Mouse (Mus musculus) c-Kit-positive CD71-positive TER-119-negative erythroid progenitor cells, embryonic 14.5 days (primary cell): Measurements from ENCODE around the gene Mfsd5.

Experiments
- DNase-seq: peaks from one replicate; pipeline ENCODE4 v3.0.0-alpha.2; 2013; ENCODE audit warnings: low read depth

Mfsd5 gene

DNA sequence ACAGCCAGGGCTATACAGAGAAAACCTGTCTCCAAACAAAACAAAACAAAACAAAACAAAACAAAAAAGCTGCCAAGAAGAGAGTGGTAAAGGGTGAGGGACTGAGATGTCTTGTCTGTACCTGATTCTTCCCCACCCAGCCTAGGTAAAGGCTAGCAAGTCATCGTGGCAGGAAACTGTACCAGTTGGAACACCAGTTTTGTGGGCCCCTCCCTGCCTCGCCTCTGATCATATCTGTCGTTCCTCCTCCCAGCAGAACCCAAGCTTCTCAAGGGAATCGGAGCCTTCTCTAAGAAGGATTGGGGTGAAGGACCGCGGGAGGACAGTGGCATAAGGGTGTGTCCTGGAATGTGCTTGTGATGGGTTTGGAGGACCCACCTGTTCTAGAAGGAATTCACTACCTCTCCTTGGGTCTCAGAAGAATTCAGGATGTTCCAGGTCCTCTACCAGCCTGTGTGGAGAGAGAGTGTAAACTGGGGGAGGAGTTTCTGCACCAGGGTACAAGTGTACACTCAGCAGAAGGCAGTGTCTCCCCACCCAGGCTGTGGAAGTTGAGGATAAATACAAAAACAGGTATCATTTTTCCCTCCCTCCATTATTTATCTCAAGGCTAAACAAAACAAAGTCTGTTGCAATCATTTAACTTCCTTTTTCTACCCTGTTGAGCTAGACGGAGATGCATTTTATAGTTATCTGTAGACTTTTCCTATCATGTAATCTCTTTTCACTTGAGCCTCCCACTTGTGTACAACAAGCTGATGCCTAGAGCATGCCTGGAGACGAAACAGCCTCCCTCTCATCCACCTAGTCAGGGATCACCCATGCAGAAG lies 3.4 kb downstream of the Mfsd5 start:
- DNase-seq, result peak; percentile 34

GRCm38 (mm10) chr15:102283648-102284047 lies 4.4 kb downstream of the Mfsd5 start:
- DNase-seq, result no peak

GRCm38 (mm10) chr15:102287395-102287794 lies 8.1 kb downstream of the Mfsd5 start:
- peak; percentile 54 for DNase-seq

DNA sequence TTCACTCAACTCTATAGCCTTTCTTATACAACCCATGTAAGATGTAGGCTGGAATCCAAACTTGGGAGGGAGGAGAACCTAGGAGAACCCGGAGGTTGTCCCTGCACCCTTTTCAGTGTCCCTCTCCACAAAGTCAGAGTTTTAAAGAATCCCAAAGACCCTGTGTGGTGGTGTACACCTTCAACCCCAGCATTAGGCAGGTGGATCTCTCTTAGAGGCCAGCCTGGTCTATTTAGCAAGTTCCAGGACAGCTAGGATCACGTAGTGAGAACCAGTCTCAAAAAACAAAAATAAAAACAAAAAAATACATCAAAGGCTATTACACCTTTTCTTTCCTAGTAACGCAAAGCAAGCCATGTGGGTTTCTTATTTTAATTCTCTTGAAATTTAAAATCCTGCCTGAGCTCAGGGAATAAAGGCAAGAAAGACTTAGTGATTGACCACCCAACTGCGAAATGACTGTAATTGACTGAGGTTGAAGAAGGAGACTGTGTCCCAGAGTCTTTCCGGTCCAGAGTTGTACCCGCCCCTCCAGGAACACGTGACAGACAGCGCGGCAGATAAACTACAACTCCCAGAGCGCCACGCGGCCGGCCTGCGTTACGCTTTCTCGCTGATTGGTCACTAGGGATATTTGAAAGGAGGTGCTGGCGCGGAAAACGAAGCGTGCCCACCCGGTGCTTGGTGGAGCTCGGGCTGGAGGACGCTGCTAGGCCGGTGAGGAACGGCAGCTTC lies 16.5 kb downstream of the Mfsd5 start, which contains the start of gene Espl1:
TSS of gene Espl1 (plus strand) at position 634 of the 735 bp plus-strand sequence.
- peak; percentile 95 for DNase-seq

DNA sequence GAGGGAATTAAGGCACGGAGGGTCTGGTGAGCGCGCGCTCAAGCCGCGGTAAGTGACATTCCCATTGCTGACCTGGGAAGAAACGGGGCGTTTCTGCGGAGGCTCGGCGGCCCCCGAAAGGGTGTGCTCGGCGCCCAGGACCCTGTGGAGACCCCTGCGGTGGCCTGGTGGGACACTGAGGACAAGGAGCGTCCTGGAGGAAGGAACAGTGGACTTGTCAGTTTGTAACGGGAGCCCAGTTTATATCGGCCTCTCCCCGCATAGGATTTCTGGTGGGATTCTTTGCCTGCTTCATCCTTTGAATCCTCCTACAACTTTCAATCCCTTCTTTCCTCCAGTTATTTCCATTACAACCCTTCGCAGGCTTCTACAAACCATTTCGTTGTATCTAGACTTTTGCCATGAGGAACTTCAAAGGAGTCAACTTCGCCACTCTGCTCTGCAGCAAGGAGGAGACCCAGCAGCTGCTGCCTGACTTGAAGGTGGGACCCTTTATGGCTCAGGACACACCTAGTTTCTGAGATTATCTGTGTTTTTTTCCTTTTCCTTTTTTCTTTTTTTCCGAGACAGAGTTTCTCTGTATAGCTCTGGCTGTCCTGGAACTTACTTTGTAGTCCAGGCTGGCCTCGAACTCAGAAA lies 17.2 kb downstream of the Mfsd5 start:
- no peak for DNase-seq

DNA sequence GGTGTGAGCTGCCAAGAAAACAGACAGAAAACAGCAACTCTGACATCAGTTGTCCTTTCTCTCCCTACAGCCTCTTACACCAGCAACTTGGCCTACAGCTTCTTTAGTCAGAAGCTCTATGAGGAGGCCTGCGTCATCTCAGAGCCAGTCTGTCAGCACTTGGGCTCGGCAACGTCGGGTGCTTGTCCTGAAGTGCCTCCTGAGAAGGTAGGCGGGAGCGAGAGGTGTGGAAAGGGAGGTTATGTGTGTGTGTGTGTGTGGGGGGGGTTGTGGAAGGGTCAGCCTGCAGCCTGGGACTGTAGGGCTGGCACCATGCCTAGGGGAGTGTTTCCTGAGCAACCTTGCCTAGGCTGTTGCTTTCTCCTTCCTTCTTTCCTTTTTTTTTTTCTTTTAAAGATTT lies 23.3 kb downstream of the Mfsd5 start:
- no peak for DNase-seq

- DNase-seq, result no peak
Measured at GRCm38 (mm10) chr15:102308717-102309116, 29.5 kb downstream of the Mfsd5 start.

DNA sequence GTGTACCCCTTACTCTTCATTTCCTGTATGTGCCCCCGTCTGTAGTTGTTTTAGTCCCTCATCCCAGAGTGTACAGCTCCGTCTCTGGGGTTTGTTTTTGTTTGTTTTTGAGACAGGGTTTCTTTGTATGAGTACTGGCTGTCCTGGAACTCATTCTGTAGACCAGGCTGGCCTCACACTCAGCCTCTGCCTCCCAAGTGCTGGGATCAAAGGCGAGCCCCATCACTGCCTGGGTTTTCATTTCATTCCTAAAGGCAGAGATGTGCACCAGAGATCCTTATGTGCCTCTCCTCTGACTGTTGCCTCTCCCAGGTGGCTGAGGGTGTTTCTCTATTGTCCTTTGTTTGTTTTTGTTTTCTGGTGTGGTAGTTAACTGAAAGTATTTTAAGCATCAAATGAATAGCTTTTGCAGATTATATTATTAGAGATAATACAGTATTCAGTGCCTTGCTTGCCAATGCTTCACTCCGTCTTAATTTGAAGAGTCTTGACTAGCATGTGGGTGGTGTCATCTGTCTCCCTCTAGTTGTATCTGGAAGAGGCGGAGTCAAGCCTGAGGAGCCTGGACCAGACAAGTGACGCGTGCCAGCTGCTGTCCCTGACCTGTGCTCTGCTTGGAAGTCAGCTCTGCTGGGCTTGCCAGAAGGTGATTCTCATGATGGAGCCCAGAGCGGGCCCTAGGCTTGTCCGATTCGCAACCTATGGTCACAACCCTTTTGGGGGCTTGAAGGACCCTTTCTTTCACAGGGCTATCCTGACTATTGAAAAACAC lies 31.0 kb downstream of the Mfsd5 start:
- no peak for DNase-seq

- no peak for DNase-seq
Measured at GRCm38 (mm10) chr15:102311489-102311888, 32.2 kb downstream of the Mfsd5 start.

DNA sequence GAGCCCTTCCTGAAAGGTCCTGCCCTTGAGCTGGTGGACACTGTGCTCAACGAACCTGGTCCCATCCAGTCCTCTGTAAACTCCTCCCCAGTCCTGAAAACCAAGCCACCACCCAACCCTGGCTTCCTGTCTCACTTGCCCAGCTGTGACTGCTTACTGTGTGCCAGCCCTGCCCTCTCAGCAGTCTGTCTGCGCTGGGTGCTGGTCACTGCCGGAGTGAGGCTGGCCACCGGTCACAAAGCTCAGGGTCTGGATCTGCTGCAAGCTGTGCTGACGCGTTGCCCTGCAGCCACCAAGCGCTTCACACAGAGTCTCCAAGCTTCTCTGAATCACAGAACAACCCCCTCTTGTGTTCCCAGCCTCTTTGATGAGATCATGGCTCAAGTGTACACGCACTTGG lies 36.0 kb downstream of the Mfsd5 start:
- no peak for DNase-seq

DNA sequence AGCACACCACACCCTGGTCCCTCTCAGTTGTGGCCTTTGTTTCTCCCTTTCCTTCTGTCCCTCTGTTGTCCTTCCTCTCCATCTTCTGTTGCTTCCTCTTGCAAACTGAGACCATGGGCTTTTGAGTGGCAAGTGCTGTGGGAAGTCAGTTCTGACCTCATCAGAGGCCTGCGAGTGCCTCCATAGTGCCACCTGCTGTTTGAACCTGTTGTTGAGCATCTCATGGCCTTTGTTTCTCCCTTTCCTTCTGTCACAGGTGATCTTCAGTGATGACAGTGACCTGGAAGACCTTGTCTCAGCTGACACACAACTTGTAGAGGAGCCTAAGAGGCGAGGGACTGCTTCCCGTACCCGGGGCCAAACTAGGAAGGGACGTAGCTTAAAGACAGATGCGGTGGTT lies 37.0 kb downstream of the Mfsd5 start:
- no peak for DNase-seq

DNA sequence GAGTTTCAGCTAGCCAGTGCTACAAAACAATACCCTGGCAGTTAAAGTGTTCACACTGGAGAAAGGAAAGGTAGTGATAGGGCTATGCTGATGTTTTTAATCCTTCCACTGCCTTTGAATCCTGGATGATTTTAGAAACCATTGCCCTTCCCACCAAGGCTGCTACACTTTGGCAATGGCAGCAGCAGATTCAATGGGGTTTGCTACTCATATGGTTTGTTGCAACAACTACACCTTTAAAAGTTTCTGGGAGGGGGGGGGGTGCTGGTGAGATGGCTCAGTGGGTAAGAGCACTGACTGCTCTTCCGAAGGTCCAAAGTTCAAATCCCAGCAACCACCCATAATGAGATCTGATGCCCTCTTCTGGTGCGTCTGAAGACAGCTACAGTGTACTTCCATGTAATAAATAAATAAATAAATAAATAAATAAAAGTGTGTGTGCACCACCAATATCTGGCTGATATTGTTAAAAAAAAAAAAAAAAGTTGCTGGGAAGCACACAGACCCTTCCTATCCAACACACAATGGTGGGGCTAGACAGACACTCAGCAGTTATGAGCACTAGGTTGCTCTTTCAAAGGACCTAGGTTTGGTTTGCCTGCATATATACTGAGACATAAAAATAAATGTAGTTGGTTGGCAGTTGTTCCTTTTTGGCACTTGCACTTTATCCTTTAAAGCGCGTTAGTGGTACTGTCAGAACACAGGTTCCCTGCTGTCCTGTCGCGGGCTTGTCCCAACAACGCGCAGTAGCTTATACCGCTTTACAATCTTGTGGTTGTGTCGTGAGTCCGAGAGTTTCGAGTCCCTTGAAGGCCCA lies 45.6 kb downstream of the Mfsd5 start:
- DNase-seq, result peak; percentile 37

DNA sequence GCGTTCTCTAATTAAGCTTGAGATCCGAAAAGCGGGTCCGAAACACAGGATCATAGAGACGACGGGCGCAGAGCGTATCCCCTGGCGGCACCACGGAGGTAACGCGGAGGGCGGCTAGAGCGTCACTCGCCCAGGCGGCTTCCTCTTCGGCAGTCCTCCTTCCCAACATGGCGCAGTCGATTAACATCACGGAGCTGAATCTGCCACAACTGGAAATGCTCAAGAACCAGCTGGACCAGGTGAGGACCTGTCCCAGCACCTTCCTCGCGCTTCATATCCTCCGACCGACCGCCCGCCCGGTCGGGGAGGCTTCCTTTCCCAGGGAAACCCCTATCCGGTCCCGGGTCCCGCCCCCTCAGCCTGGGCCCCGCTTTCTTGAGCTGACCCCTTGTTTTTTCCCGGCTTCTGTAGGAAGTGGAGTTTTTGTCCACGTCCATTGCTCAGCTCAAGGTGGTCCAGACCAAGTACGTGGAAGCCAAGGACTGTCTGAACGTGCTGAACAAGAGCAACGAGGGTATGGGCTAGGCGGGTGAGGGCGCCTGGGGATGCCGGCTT lies 46.8 kb downstream of the Mfsd5 start, which contains the start of gene Pfdn5:
TSS of gene Pfdn5 (plus strand) at position 95 of the 555 bp plus-strand sequence.
- DNase-seq, result peak; percentile 78

GRCm38 (mm10) chr15:102326892-102327291 lies 47.6 kb downstream of the Mfsd5 start:
- DNase-seq, result no peak
